Mouse (Mus musculus): ENCODE results near the gene Lrpprc.

DNA sequence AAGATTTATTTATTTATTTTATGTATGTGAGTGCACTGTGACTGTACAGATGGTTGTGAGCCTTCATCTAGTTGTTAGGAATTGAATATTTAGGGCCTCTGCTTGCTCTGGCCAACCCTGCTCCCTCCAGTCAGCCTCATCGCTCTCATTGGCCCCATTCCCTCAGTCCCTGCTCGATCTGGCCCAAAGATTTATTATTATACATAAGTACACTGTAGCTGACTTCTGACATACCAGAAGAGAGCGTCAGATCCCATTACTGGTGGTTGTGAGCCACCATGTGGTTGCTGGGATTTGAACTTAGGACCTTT, 133.2 kb downstream of the Lrpprc start:
- TF ChIP-seq CTCF (IDR thresholded peaks at IDR 0.05; ENCODE audit: borderline replicate concordance, insufficient read depth, low read depth, low read length) (no peak), POLR2A (IDR thresholded peaks at IDR 0.05; ENCODE audit: borderline replicate concordance, insufficient read depth, low read length) (no peak)

Data from cerebellum, adult 2 months (tissue).